27 mouse cellular contexts compared by ENCODE assay signal in genomic region chr7:78565386-78565785, GRCm38 (mm10).
"Had no signal": no experiment of that assay in that cellular context is flagged by ENCODE, and none has a peak within 500 bp of the region (broad histone marks: within the 10 kb centered on the region; RNA-seq: fewer than 3 reads in every experiment).

No protein-coding gene starts in this region.

- H3K9ac ChIP-seq: heart, embryonic 13.5 days; heart, embryonic 15.5 days; hindbrain, embryonic 13.5 days; hindbrain, embryonic 15.5 days; kidney, embryonic 15.5 days; limb, embryonic 13.5 days; limb, embryonic 15.5 days; liver, embryonic 12.5 days; liver, embryonic 14.5 days had no signal

- H3K4me3 ChIP-seq: heart, adult 2 months; heart, embryonic 13.5 days; heart, embryonic 15.5 days; hindbrain, embryonic 13.5 days; hindbrain, embryonic 15.5 days; kidney, embryonic 15.5 days; limb, embryonic 13.5 days; limb, embryonic 15.5 days; liver, embryonic 12.5 days had no signal

- H3K27ac ChIP-seq: heart, adult 2 months; heart, embryonic 13.5 days; heart, embryonic 15.5 days; hindbrain, embryonic 13.5 days; hindbrain, embryonic 15.5 days; hindbrain, postnatal 0 days; kidney, embryonic 15.5 days; kidney, postnatal 0 days; limb, embryonic 13.5 days; limb, embryonic 15.5 days; liver, embryonic 12.5 days; liver, embryonic 14.5 days had no signal

- DNase-seq: gastrocnemius, postnatal 14 days; gastrocnemius, postnatal 36 days; heart, adult 11 months; heart, adult 2 months; heart, postnatal 14 days; heart, postnatal 36 days; kidney, adult 11 months; kidney, adult 2 months; kidney, adult 9 months; kidney, postnatal 14 days; kidney, postnatal 36 days; layer of hippocampus, adult 9-11 months; layer of hippocampus, postnatal 36 days; left cerebral cortex, postnatal 4 days had no signal

- H3K36me3 ChIP-seq: heart, embryonic 13.5 days; heart, embryonic 15.5 days; hindbrain, embryonic 13.5 days; hindbrain, embryonic 15.5 days; kidney, embryonic 15.5 days; limb, embryonic 13.5 days; limb, embryonic 15.5 days; liver, embryonic 12.5 days had no signal

- ATAC-seq: hindbrain, postnatal 0 days; intestine, embryonic 16.5 days; liver, embryonic 12.5 days had no signal

- H3K9me3 ChIP-seq: heart, embryonic 13.5 days; heart, embryonic 15.5 days; hindbrain, embryonic 13.5 days; hindbrain, embryonic 15.5 days; kidney, embryonic 15.5 days; limb, embryonic 13.5 days; limb, embryonic 15.5 days; liver, embryonic 12.5 days had no signal

- H3K4me2 ChIP-seq: heart, embryonic 11.5 days; heart, embryonic 13.5 days; heart, embryonic 15.5 days; hindbrain, embryonic 13.5 days; hindbrain, embryonic 15.5 days; kidney, embryonic 15.5 days; limb, embryonic 13.5 days; limb, embryonic 15.5 days; liver, embryonic 12.5 days had no signal

- H3K27me3 ChIP-seq: hindbrain, embryonic 13.5 days; hindbrain, embryonic 15.5 days; liver, embryonic 12.5 days had no signal

- H3K4me1 ChIP-seq: limb, embryonic 13.5 days; liver, embryonic 12.5 days had no signal
